Mouse (Mus musculus) heart, adult 2 months (tissue): ENCODE measurements around the gene R3hdml. TPM values are rescaled to one million over a fixed set of nuclear protein-coding genes. Genes with fewer than 3 reads are reported as not detected.

Source experiments
- DNase-seq, 2 experiments: peaks; one replicate each; pipeline ENCODE4 v3.0.0; 2021
- H3K27ac ChIP-seq: fragments of 200-600 bp; 2 replicates; pipeline ENCODE4 v1.8.1; 2022
- H3K27me3 ChIP-seq: fragments of 200-500 bp; 2 replicates; pipeline ENCODE4 v1.6.1; 2012; ENCODE audit warnings: mild to moderate bottlenecking, low read length, inconsistent platforms, mixed read lengths; ENCODE audit not compliant: control insufficient read depth, insufficient read depth
- H3K36me3 ChIP-seq: fragments of 200-500 bp; 2 replicates; pipeline ENCODE4 v1.6.1; 2012; ENCODE audit warnings: low read length, inconsistent platforms; ENCODE audit not compliant: control insufficient read depth, insufficient read depth
- H3K4me1 ChIP-seq: fragments of 200-500 bp; 2 replicates; pipeline ENCODE4 v1.6.1; 2011; ENCODE audit warnings: low read length; ENCODE audit not compliant: control insufficient read depth, insufficient read depth
- H3K4me3 ChIP-seq: fragments of 200-600 bp; 2 replicates; pipeline ENCODE4 v1.8.1; 2022
- H3K79me2 ChIP-seq: fragments of 200-500 bp; replicated peaks from 2 replicates; pipeline ENCODE4 v1.6.1; 2012; ENCODE audit warnings: mild to moderate bottlenecking, inconsistent platforms, low read length, moderate library complexity, mixed read lengths; ENCODE audit not compliant: control insufficient read depth, insufficient read depth
- H3K9ac ChIP-seq: fragments of 200-500 bp; 2 replicates; pipeline ENCODE4 v1.6.1; 2012; ENCODE audit warnings: low read depth, mild to moderate bottlenecking, control low read depth, inconsistent platforms, low read length, mixed read lengths
- CTCF ChIP-seq: fragments of 200-600 bp; IDR thresholded peaks from 2 replicates; pipeline ENCODE4 v1.8.1; 2022; ENCODE audit warnings: antibody characterized with exemption, mild to moderate bottlenecking, moderate library complexity
- EP300 ChIP-seq: fragments of 200-500 bp; IDR thresholded peaks from 2 replicates; pipeline ENCODE4 v1.6.1; 2011; ENCODE audit warnings: low read depth, low read length, control low read depth; ENCODE audit not compliant: insufficient read depth
- POLR2A ChIP-seq: fragments of 200-500 bp; IDR thresholded peaks from 2 replicates; pipeline ENCODE4 v1.6.1; 2011; ENCODE audit warnings: mild to moderate bottlenecking, low read depth, low read length, control low read depth; ENCODE audit not compliant: insufficient read depth
- WGBS: fragments of 180-500 bp; shearing (Covaris S2); methylation state at CpG from one replicate; pipeline ENCODE4 v1.1.7; 2018; 5-methylcytosine and 5-hydroxymethylcytosine counted together
- intact Hi-C: fragments of 180-260 bp; cut with DNase I; formaldehyde crosslinking; loops from one replicate; pipeline ENCODE4 v1.15.1; 2025
- polyA plus RNA-seq: library from polyadenylated mRNA; depleted of rRNA; stranded (reverse); fragments of >200 nt; gene quantifications from 2 replicates; pipeline ENCODE4 v1.2.3, GENCODE M21; 2012
- total RNA-seq, 2 experiments: library from RNA; stranded (reverse); gene quantifications; 2 replicates each; pipeline ENCODE4 v1.2.3; 2021

R3hdml gene
- total and polyA plus RNA-seq, 3 experiments: not detected

DNA sequence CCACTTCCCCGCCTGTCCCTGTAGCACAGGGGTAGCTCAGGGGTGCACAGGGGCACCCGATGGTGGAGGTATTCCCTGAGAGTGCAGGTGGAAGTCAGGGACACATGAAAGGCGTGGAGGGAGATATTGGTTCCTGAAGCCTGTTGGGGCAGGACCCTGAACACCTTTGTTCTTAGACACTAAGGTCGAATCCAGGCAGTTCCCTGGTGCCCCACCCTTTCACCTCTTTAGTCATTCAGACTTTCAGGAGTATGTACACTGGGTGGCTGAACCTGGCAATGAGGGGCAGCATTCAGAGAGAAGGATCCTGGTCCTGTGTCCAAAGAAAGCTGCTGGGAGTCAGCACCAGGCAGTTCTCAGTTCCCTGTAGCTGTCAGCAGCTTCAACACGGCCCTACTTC lies 29.7 kb upstream of the R3hdml start:
- Histone ChIP-seq H3K9ac (no peak overlapping the region), H3K36me3 (no peaks in the 10 kb centered on the region; the same call in 1 of the 2 replicates), H3K4me1 (peaks cover 5% of the 10 kb centered on the region), H3K4me3 (no peak overlapping the region), H3K27me3 (no peaks in the 10 kb centered on the region), H3K27ac (no peak overlapping the region; the same call in 1 of the 2 replicates), H3K79me2 (no peaks in the 10 kb centered on the region)
- no peak for DNase-seq
- TF ChIP-seq POLR2A: no peak
- no peak for TF ChIP-seq EP300
- no peak for TF ChIP-seq CTCF
- intact Hi-C loops: no loop called here
- 61% methylated on average over 5 of the region's 5 CpGs for WGBS

DNA sequence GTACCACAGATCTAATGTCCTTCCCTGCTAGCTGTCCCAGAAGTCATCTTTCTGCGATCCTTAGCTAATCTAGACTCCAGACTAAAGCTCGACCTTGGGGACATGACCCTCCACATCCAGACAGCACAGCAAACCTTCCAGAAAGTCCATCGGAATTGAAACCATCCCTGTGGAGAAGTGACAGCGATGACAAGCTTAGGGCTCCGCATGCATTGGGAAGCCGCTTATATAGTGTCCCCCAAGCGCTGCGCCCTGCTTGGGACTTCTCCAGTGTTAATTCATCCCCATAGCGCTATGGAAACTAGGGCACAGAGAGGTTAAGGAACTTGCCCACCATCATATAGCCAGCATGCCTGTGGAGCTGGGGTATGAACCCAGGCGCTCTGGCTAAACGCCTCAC lies 29.3 kb upstream of the R3hdml start:
- H3K27me3 ChIP-seq: no peaks in the 10 kb centered on the region
- no peak overlapping the region for H3K9ac ChIP-seq
- WGBS: 65% methylated on average over 11 of the region's 11 CpGs
- DNase-seq: no peak
- TF ChIP-seq POLR2A (no peak), CTCF (no peak), EP300 (no peak)
- no peak overlapping the region; the same call in 1 of the 2 replicates for H3K27ac ChIP-seq
- peaks cover 5% of the 10 kb centered on the region for H3K4me1 ChIP-seq
- no peaks in the 10 kb centered on the region for H3K79me2 ChIP-seq
- no peaks in the 10 kb centered on the region; the same call in 1 of the 2 replicates for H3K36me3 ChIP-seq
- no peak overlapping the region for H3K4me3 ChIP-seq
- intact Hi-C loops: no loop called here

DNA sequence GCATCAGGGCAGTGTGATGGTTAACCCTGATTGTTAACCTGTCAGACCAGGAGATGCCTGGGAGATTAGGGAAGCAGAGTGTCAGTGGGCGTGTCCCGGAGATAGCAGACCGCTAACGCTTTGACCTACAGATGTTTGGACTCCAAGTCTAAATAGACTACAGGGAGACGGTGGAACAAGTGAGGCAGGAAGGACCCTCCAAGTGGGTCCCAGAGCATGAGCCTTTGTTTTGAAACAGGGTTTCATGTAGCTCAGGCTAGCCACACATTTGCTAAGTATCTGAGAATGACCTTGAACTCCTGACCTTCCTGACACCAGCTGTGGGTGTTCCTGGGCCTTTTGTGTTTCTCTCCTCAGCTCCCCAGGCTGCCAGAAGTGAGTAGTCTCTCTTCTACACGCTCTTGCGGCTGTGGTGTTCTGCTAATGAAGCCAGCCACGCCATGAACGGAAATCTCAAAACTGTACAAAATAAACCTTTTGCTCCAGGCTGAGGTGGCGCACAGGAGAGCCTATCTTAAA lies 28.8 kb upstream of the R3hdml start:
- Histone ChIP-seq H3K4me1 (peaks cover 5% of the 10 kb centered on the region), H3K4me3 (no peak overlapping the region), H3K36me3 (no peaks in the 10 kb centered on the region; the same call in 1 of the 2 replicates), H3K79me2 (no peaks in the 10 kb centered on the region), H3K27ac (peak overlapping the region; percentile 86), H3K27me3 (no peaks in the 10 kb centered on the region), H3K9ac (no peak overlapping the region)
- TF ChIP-seq CTCF (no peak), POLR2A (no peak), EP300 (no peak)
- 65% methylated on average over 10 of the region's 10 CpGs for WGBS
- no peak for DNase-seq
- intact Hi-C loops: no loop called here

DNA sequence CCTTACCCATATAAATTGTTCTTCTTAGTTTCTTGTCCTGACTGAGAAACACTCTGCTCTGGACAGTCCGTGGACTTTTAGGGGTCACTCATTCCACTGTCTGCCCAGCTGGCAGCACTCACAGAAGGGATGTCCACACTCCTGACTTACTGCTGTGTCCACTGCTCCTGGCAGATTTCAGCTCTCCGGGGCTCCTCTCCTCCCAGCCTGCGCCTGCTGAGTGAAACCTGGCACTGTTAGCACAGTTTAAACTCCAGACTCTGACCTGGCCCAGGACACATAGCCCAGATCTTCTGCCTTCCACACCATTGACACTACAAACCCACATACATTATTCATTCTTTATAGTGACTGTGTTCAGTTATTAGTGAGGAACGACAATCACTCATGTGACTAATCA lies 28.1 kb upstream of the R3hdml start:
- Histone ChIP-seq H3K27me3 (no peaks in the 10 kb centered on the region), H3K4me1 (peaks cover 5% of the 10 kb centered on the region), H3K79me2 (no peaks in the 10 kb centered on the region), H3K27ac (peak overlapping the region; percentile 86), H3K9ac (peak overlapping the region; percentile 41), H3K4me3 (no peak overlapping the region), H3K36me3 (peaks cover 3% of the 10 kb centered on the region)
- intact Hi-C loops: no loop called here
- WGBS: 41% methylated on average over 4 of the region's 4 CpGs
- no peak for DNase-seq
- no peak for TF ChIP-seq CTCF
- TF ChIP-seq EP300: 0 out of 2 replicates have a peak, but pooled peaks have one; percentile 15

DNA sequence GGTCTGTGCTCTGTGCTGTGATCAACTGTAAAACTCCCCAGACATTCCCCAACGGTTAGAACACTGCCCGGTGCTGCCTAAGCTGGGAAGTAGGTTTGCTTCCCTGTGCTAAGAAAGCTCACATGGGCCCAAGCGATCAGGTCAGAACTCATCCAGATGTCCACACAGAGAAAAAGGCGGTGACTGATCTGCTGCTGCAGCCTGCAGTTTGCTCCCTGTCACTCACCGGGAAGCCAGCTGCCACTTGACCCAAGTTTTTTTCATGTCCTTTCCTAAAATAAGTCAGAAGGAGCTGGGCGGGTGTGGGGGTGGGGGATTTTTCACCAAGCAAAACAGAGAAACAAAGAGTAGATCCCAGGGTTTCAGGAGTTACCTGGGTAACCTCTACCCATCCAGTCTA lies 27.6 kb upstream of the R3hdml start:
- DNase-seq: peak; percentile 33 to 55
- Histone ChIP-seq H3K27me3 (no peaks in the 10 kb centered on the region), H3K36me3 (peaks cover 8% of the 10 kb centered on the region), H3K79me2 (no peaks in the 10 kb centered on the region), H3K4me1 (peaks cover 5% of the 10 kb centered on the region), H3K4me3 (no peak overlapping the region), H3K9ac (peak overlapping the region; percentile 41), H3K27ac (peak overlapping the region; percentile 86)
- WGBS: 31% methylated on average over 6 of the region's 6 CpGs
- intact Hi-C loops: no loop called here
- TF ChIP-seq CTCF (no peak), POLR2A (0 out of 2 replicates have a peak, but pooled peaks have one; percentile 11)

DNA sequence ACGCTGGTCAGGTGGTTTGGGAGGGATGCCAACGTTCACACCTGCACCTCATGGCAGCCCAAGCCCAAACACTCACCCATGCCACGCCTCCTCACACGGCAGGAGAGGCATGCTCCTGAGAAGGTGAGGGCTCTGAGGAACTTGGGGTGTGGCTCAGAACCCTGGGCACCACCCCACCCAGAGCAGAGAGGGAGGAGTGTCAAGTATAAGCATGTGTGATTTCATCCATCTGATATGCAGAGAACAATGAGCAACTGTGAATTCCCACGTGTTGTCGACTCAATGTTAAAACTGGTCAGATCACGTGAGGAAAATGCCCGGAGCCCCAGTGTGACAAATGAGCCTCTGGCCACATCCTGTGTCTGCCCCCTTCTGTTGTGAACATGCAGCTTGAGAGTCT lies 25.3 kb upstream of the R3hdml start:
- H3K79me2 ChIP-seq: 0 out of 2 replicates have a peak, but pooled peaks cover 1% of the 10 kb centered on the region
- H3K4me3 ChIP-seq: no peak overlapping the region
- peaks cover 5% of the 10 kb centered on the region for H3K4me1 ChIP-seq
- H3K36me3 ChIP-seq: peaks cover 8% of the 10 kb centered on the region
- H3K27me3 ChIP-seq: no peaks in the 10 kb centered on the region
- 38% methylated on average over 8 of the region's 8 CpGs for WGBS
- intact Hi-C loops: no loop called here
- TF ChIP-seq CTCF: no peak
- TF ChIP-seq EP300: no peak
- TF ChIP-seq POLR2A: no peak
- H3K9ac ChIP-seq: no peak overlapping the region
- DNase-seq: no peak
- peak overlapping the region; percentile 98; the same call in 1 of the 2 replicates for H3K27ac ChIP-seq
